Mouse (Mus musculus): Measurements from ENCODE around the gene Cd72.

- TF ChIP-seq CTCF (IDR thresholded peaks at IDR 0.05; ENCODE audit: control insufficient read depth, insufficient read depth, insufficient read length) (no peak), MAX (IDR thresholded peaks at IDR 0.05) (no peak), USF1 (IDR thresholded peaks at IDR 0.05; ENCODE audit: low read depth) (no peak), MYOG (IDR thresholded peaks at IDR 0.05; ENCODE audit: control insufficient read depth, extremely low read depth, insufficient read length) (no peak), CEBPB (IDR thresholded peaks at IDR 0.05; ENCODE audit: low read depth) (no peak), FOSL1 (IDR thresholded peaks at IDR 0.05; ENCODE audit: insufficient read depth, low read length, poor library complexity, severe bottlenecking) (no peak), MYOD1 (IDR thresholded peaks at IDR 0.05; ENCODE audit: control insufficient read depth, insufficient read length, low read depth) (no peak)
These were observed 26.1 kb downstream of the Cd72 start for GRCm38 (mm10) chr4:43428180-43428861.
